Mouse (Mus musculus): ENCODE measurements around the gene Zap70. TPM values are rescaled to one million over a fixed set of nuclear protein-coding genes. Genes with fewer than 3 reads are reported as not detected.

Zap70 gene
- 1.7 and 2.0 TPM in 2 replicates for polyA plus RNA-seq (2014; fragmentation: Nextera tagmentation; extraction: Ambion mirVana)

- no peaks in the 10 kb centered on the region for H3K4me1 ChIP-seq (ENCODE audit: control insufficient read depth, insufficient read depth, low read length)
- no peaks in the 10 kb centered on the region for H3K36me3 ChIP-seq (ENCODE audit: control insufficient read depth, insufficient read depth, low read length)
- H3K27me3 ChIP-seq (ENCODE audit: control insufficient read depth, insufficient read depth, low read length) = no peaks in the 10 kb centered on the region
- H3K4me3 ChIP-seq (replicated peaks; ENCODE audit: low read depth, low read length) = no peak within 1 kb of the TSS
- no peak within 1 kb of the TSS for H3K9ac ChIP-seq (replicated peaks; ENCODE audit: low read length)
- no peak within 1 kb of the TSS for H3K4me2 ChIP-seq (ENCODE audit: low read length)
- H3K9me3 ChIP-seq (ENCODE audit: control insufficient read depth, low read length) = no peaks in the 10 kb centered on the region
- ATAC-seq (ENCODE audit: low FRiP score, low TSS enrichment) (no peak), DNase-seq (no peak)
- H3K27ac ChIP-seq (replicated peaks; ENCODE audit: low read depth, low read length) = no peak within 1 kb of the TSS
- 87% methylated on average over 11 of the region's 11 CpGs for WGBS
Observed at GRCm38 (mm10) chr1:36761568-36761967, at the start of gene Zap70. Gene Zap70, plus strand, starts transcription at chr1:36761798.

- H3K27me3 ChIP-seq (ENCODE audit: control insufficient read depth, insufficient read depth, low read length) = no peaks in the 10 kb centered on the region
- 83% methylated on average over 5 of the region's 5 CpGs for WGBS
- H3K4me1 ChIP-seq (ENCODE audit: control insufficient read depth, insufficient read depth, low read length) = 0 out of 2 replicates have a peak, but pooled peaks cover 5% of the 10 kb centered on the region
- no peak for ATAC-seq (ENCODE audit: low FRiP score, low TSS enrichment)
- DNase-seq = no peak
- H3K4me2 ChIP-seq (ENCODE audit: low read length) = no peak within 1 kb of the TSS
- no peaks in the 10 kb centered on the region for H3K36me3 ChIP-seq (ENCODE audit: control insufficient read depth, insufficient read depth, low read length)
- H3K4me3 ChIP-seq (replicated peaks; ENCODE audit: low read depth, low read length) = no peak within 1 kb of the TSS
- no peak within 1 kb of the TSS for H3K9ac ChIP-seq (replicated peaks; ENCODE audit: low read length)
- no peaks in the 10 kb centered on the region for H3K9me3 ChIP-seq (ENCODE audit: control insufficient read depth, low read length)
- H3K27ac ChIP-seq (replicated peaks; ENCODE audit: low read depth, low read length) = no peak within 1 kb of the TSS
Observed at GRCm38 (mm10) chr1:36714311-36714710, 47.3 kb upstream of the Zap70 start, which contains the start of gene Actr1b. Gene Actr1b, minus strand, starts transcription at chr1:36714422.

- H3K9ac ChIP-seq (replicated peaks; ENCODE audit: low read length) = no peak overlapping the region
- no peak for DNase-seq
- H3K4me3 ChIP-seq (replicated peaks; ENCODE audit: low read depth, low read length) = no peak overlapping the region
- H3K27me3 ChIP-seq (ENCODE audit: control insufficient read depth, insufficient read depth, low read length) = no peaks in the 10 kb centered on the region
- H3K4me1 ChIP-seq (ENCODE audit: control insufficient read depth, insufficient read depth, low read length) = no peaks in the 10 kb centered on the region
- H3K4me2 ChIP-seq (ENCODE audit: low read length) = no peak overlapping the region
- 93% methylated on average over 1 of the region's 1 CpGs for WGBS
- no peak for ATAC-seq (ENCODE audit: low FRiP score, low TSS enrichment)
- no peaks in the 10 kb centered on the region for H3K36me3 ChIP-seq (ENCODE audit: control insufficient read depth, insufficient read depth, low read length)
- H3K9me3 ChIP-seq (ENCODE audit: control insufficient read depth, low read length) = no peaks in the 10 kb centered on the region
- H3K27ac ChIP-seq (replicated peaks; ENCODE audit: low read depth, low read length) = no peak overlapping the region
Observed at GRCm38 (mm10) chr1:36718786-36719185, 42.8 kb upstream of the Zap70 start.

- H3K4me1 ChIP-seq (ENCODE audit: control insufficient read depth, insufficient read depth, low read length) = no peaks in the 10 kb centered on the region
- no peak for DNase-seq
- no peak overlapping the region for H3K9ac ChIP-seq (replicated peaks; ENCODE audit: low read length)
- no peak overlapping the region for H3K4me2 ChIP-seq (ENCODE audit: low read length)
- ATAC-seq (ENCODE audit: low FRiP score, low TSS enrichment) = no peak
- no peak overlapping the region for H3K27ac ChIP-seq (replicated peaks; ENCODE audit: low read depth, low read length)
- no peaks in the 10 kb centered on the region for H3K27me3 ChIP-seq (ENCODE audit: control insufficient read depth, insufficient read depth, low read length)
- no peak overlapping the region for H3K4me3 ChIP-seq (replicated peaks; ENCODE audit: low read depth, low read length)
- H3K36me3 ChIP-seq (ENCODE audit: control insufficient read depth, insufficient read depth, low read length) = no peaks in the 10 kb centered on the region
- 83% methylated on average over 16 of the region's 16 CpGs for WGBS
- H3K9me3 ChIP-seq (ENCODE audit: control insufficient read depth, low read length) = no peaks in the 10 kb centered on the region
Observed at GRCm38 (mm10) chr1:36723146-36724056, 38.2 kb upstream of the Zap70 start.

- Histone ChIP-seq H3K4me2 (ENCODE audit: low read length) (no peak overlapping the region), H3K27ac (replicated peaks; ENCODE audit: low read depth, low read length) (no peak overlapping the region), H3K27me3 (ENCODE audit: control insufficient read depth, insufficient read depth, low read length) (no peaks in the 10 kb centered on the region), H3K4me3 (replicated peaks; ENCODE audit: low read depth, low read length) (no peak overlapping the region), H3K9ac (replicated peaks; ENCODE audit: low read length) (no peak overlapping the region), H3K9me3 (ENCODE audit: control insufficient read depth, low read length) (no peaks in the 10 kb centered on the region), H3K36me3 (ENCODE audit: control insufficient read depth, insufficient read depth, low read length) (no peaks in the 10 kb centered on the region), H3K4me1 (ENCODE audit: control insufficient read depth, insufficient read depth, low read length) (no peaks in the 10 kb centered on the region)
- ATAC-seq (ENCODE audit: low FRiP score, low TSS enrichment) = no peak
- 77% methylated on average over 4 of the region's 4 CpGs for WGBS
- no peak for DNase-seq
Observed at GRCm38 (mm10) chr1:36724057-36724431, 37.6 kb upstream of the Zap70 start.

GRCm38 (mm10) chr1:36737300-36737699 is 24.3 kb upstream of the Zap70 start:
- Histone ChIP-seq H3K36me3 (ENCODE audit: control insufficient read depth, insufficient read depth, low read length) (no peaks in the 10 kb centered on the region), H3K4me1 (ENCODE audit: control insufficient read depth, insufficient read depth, low read length) (no peaks in the 10 kb centered on the region), H3K27ac (replicated peaks; ENCODE audit: low read depth, low read length) (no peak overlapping the region), H3K4me2 (ENCODE audit: low read length) (no peak overlapping the region), H3K9ac (replicated peaks; ENCODE audit: low read length) (no peak overlapping the region), H3K4me3 (replicated peaks; ENCODE audit: low read depth, low read length) (no peak overlapping the region), H3K9me3 (ENCODE audit: control insufficient read depth, low read length) (no peaks in the 10 kb centered on the region), H3K27me3 (ENCODE audit: control insufficient read depth, insufficient read depth, low read length) (no peaks in the 10 kb centered on the region)
- 18% methylated on average over 4 of the region's 4 CpGs for WGBS
- DNase-seq (peak; percentile 95), ATAC-seq (ENCODE audit: low FRiP score, low TSS enrichment) (no peak)

GRCm38 (mm10) chr1:36739231-36739630 is 22.4 kb upstream of the Zap70 start:
- no peak for ATAC-seq (ENCODE audit: low FRiP score, low TSS enrichment)
- no peak overlapping the region for H3K9ac ChIP-seq (replicated peaks; ENCODE audit: low read length)
- no peak for DNase-seq
- H3K4me2 ChIP-seq (ENCODE audit: low read length) = no peak overlapping the region
- no peak overlapping the region for H3K27ac ChIP-seq (replicated peaks; ENCODE audit: low read depth, low read length)
- peaks cover 5% of the 10 kb centered on the region for H3K4me1 ChIP-seq (ENCODE audit: control insufficient read depth, insufficient read depth, low read length)
- WGBS = 55% methylated on average over 5 of the region's 5 CpGs
- H3K36me3 ChIP-seq (ENCODE audit: control insufficient read depth, insufficient read depth, low read length) = no peaks in the 10 kb centered on the region
- no peak overlapping the region for H3K4me3 ChIP-seq (replicated peaks; ENCODE audit: low read depth, low read length)
- no peaks in the 10 kb centered on the region for H3K9me3 ChIP-seq (ENCODE audit: control insufficient read depth, low read length)
- no peaks in the 10 kb centered on the region for H3K27me3 ChIP-seq (ENCODE audit: control insufficient read depth, insufficient read depth, low read length)

GRCm38 (mm10) chr1:36743046-36743445 is 18.6 kb upstream of the Zap70 start:
- no peak overlapping the region for H3K9ac ChIP-seq (replicated peaks; ENCODE audit: low read length)
- H3K27me3 ChIP-seq (ENCODE audit: control insufficient read depth, insufficient read depth, low read length) = no peaks in the 10 kb centered on the region
- H3K4me2 ChIP-seq (ENCODE audit: low read length) = no peak overlapping the region
- DNase-seq = no peak
- H3K4me3 ChIP-seq (replicated peaks; ENCODE audit: low read depth, low read length) = no peak overlapping the region
- ATAC-seq (ENCODE audit: low FRiP score, low TSS enrichment) = no peak
- H3K9me3 ChIP-seq (ENCODE audit: control insufficient read depth, low read length) = no peaks in the 10 kb centered on the region
- no peak overlapping the region for H3K27ac ChIP-seq (replicated peaks; ENCODE audit: low read depth, low read length)
- 81% methylated on average over 9 of the region's 9 CpGs for WGBS
- no peaks in the 10 kb centered on the region for H3K36me3 ChIP-seq (ENCODE audit: control insufficient read depth, insufficient read depth, low read length)
- H3K4me1 ChIP-seq (ENCODE audit: control insufficient read depth, insufficient read depth, low read length) = peaks cover 15% of the 10 kb centered on the region

Data from midbrain, embryonic 14.5 days (tissue).